Mouse (Mus musculus) CH12.LX (cell line): ENCODE data around the gene Pml. TPM values are rescaled to one million over a fixed set of nuclear protein-coding genes. Genes with fewer than 3 reads are reported as not detected.

Experiments used
- DNase-seq: peaks from one replicate; pipeline ENCODE4 v3.0.0-alpha.2; 2013; ENCODE audit errors: extremely low read depth
- H3K27ac ChIP-seq: 2 replicates; pipeline ENCODE4 v1.5.1; 2012; ENCODE audit warnings: low read depth, mild to moderate bottlenecking, control low read depth, moderate library complexity; ENCODE audit not compliant: insufficient read depth
- H3K27me3 ChIP-seq: replicated peaks from 2 replicates; pipeline ENCODE3; 2012; ENCODE audit warnings: inconsistent platforms
- H3K36me3 ChIP-seq, 2 experiments: replicated peaks in 1 of 2; 2 replicates each; pipeline versions ENCODE3 to v1.6.1; 2012; ENCODE audit warnings: inconsistent platforms in 1 of 2, low read length in 1 of 2, mild to moderate bottlenecking in 1 of 2, mixed read lengths in 1 of 2, moderate library complexity in 1 of 2; ENCODE audit not compliant: control insufficient read depth in 1 of 2, insufficient read depth in 1 of 2
- H3K4me1 ChIP-seq, 2 experiments: 2 replicates each; pipeline ENCODE4 v1.6.1; 2012; ENCODE audit warnings: inconsistent platforms in 1 of 2, moderate library complexity in 1 of 2; ENCODE audit not compliant: insufficient read depth in 2 of 2, control insufficient read depth in 1 of 2
- H3K4me2 ChIP-seq: 2 replicates; pipeline ENCODE4 v1.6.1; 2012; ENCODE audit warnings: low read depth, mild to moderate bottlenecking, control low read depth; ENCODE audit not compliant: poor library complexity, insufficient read depth, severe bottlenecking
- H3K4me3 ChIP-seq, 3 experiments: fragments of 150-350 bp in 1 of 3; sonication (generic) in 1 of 3; replicated peaks in 1 of 3; 2 replicates each; pipeline versions ENCODE3 to v1.5.1; 2011 to 2012; ENCODE audit warnings: low read depth in 2 of 3, low read length in 2 of 3, mild to moderate bottlenecking in 2 of 3, moderate library complexity in 2 of 3, control low read depth in 1 of 3, improper control_type of control experiment in 1 of 3, inconsistent platforms in 1 of 3, mixed read lengths in 1 of 3; ENCODE audit not compliant: poor library complexity in 1 of 3
- H3K79me2 ChIP-seq: replicated peaks from 2 replicates; pipeline ENCODE4 v1.6.1; 2012; ENCODE audit warnings: mild to moderate bottlenecking, moderate library complexity; ENCODE audit not compliant: control insufficient read depth, poor library complexity, insufficient read depth, severe bottlenecking; ENCODE audit errors: extremely low read depth
- H3K9ac ChIP-seq: 2 replicates; pipeline ENCODE4 v1.6.1; 2012; ENCODE audit warnings: low read depth, mild to moderate bottlenecking, control low read depth, moderate library complexity; ENCODE audit not compliant: insufficient read depth
- H3K9me3 ChIP-seq: replicated peaks from 2 replicates; pipeline ENCODE3; 2012; ENCODE audit warnings: low read length, inconsistent platforms, mixed read lengths
- BHLHE40 ChIP-seq: IDR thresholded peaks from 2 replicates; pipeline ENCODE4 v1.6.1; 2011; ENCODE audit warnings: mild to moderate bottlenecking, low read depth, low read length, improper control_type of control experiment
- CTCF ChIP-seq, 2 experiments: IDR thresholded peaks in 1 of 2; conservative IDR thresholded peaks in 1 of 2; 2 replicates each; pipeline ENCODE4 v1.5.1; 2011 to 2012; ENCODE audit warnings: low read depth in 2 of 2, low read length in 2 of 2, improper control_type of control experiment in 1 of 2, inconsistent platforms in 1 of 2, mild to moderate bottlenecking in 1 of 2, moderate library complexity in 1 of 2
- EP300 ChIP-seq: IDR thresholded peaks from 2 replicates; pipeline ENCODE4 v1.6.1; 2011; ENCODE audit warnings: low read length, improper control_type of control experiment
- ETS1 ChIP-seq: conservative IDR thresholded peaks from 2 replicates; pipeline ENCODE4 v1.6.1; 2012; ENCODE audit warnings: low read depth, mild to moderate bottlenecking, inconsistent platforms, low read length, improper control_type of control experiment, moderate library complexity
- GABPA ChIP-seq: IDR thresholded peaks from 2 replicates; pipeline ENCODE4 v1.6.1; 2012; ENCODE audit warnings: low read depth, low read length, improper control_type of control experiment, inconsistent platforms; ENCODE audit not compliant: insufficient replicate concordance
- IRF4 ChIP-seq: IDR thresholded peaks from 2 replicates; pipeline ENCODE4 v1.6.1; 2014; ENCODE audit warnings: low read depth, mild to moderate bottlenecking, inconsistent platforms, low read length, improper control_type of control experiment
- JUN ChIP-seq: IDR thresholded peaks from 2 replicates; pipeline ENCODE4 v1.6.1; 2011; ENCODE audit warnings: low read depth, mild to moderate bottlenecking, low read length, improper control_type of control experiment, moderate library complexity; ENCODE audit not compliant: insufficient read depth
- JUND ChIP-seq: conservative IDR thresholded peaks from 2 replicates; pipeline ENCODE4 v1.6.1; 2011; ENCODE audit warnings: low read depth, low read length, improper control_type of control experiment
- KAT2A ChIP-seq: IDR thresholded peaks from 2 replicates; pipeline ENCODE4 v1.6.1; 2012; ENCODE audit warnings: low read length, improper control_type of control experiment, inconsistent platforms; ENCODE audit not compliant: insufficient replicate concordance
- MAFK ChIP-seq: IDR thresholded peaks from 2 replicates; pipeline ENCODE4 v1.6.1; 2011; ENCODE audit warnings: low read length, improper control_type of control experiment; ENCODE audit not compliant: insufficient replicate concordance
- MAX ChIP-seq: IDR thresholded peaks from 2 replicates; pipeline ENCODE4 v1.6.1; 2011; ENCODE audit warnings: low read length, improper control_type of control experiment
- NRF1 ChIP-seq: IDR thresholded peaks from 2 replicates; pipeline ENCODE4 v1.6.1; 2014; ENCODE audit warnings: low read depth, mild to moderate bottlenecking, inconsistent platforms, low read length, improper control_type of control experiment, moderate library complexity
- POLR2A ChIP-seq: IDR thresholded peaks from 2 replicates; pipeline ENCODE4 v1.6.1; 2011; ENCODE audit warnings: low read depth, mild to moderate bottlenecking, improper control_type of control experiment, low read length
- POLR2AphosphoS2 ChIP-seq: IDR thresholded peaks from 2 replicates; pipeline ENCODE4 v1.6.1; 2011; ENCODE audit warnings: low read depth, low read length, improper control_type of control experiment
- SMC3 ChIP-seq: IDR thresholded peaks from 2 replicates; pipeline ENCODE4 v1.6.1; 2011; ENCODE audit warnings: low read depth, low read length, improper control_type of control experiment
- TCF12 ChIP-seq: IDR thresholded peaks from 2 replicates; pipeline ENCODE4 v1.6.1; 2014; ENCODE audit warnings: low read depth, mild to moderate bottlenecking, inconsistent platforms, low read length, improper control_type of control experiment
- USF2 ChIP-seq: conservative IDR thresholded peaks from 2 replicates; pipeline ENCODE4 v1.6.1; 2011; ENCODE audit warnings: low read depth, low read length, improper control_type of control experiment
- ZC3H11A ChIP-seq: IDR thresholded peaks from 2 replicates; pipeline ENCODE4 v1.6.1; 2012; ENCODE audit warnings: low read depth, mild to moderate bottlenecking, inconsistent platforms, low read length, improper control_type of control experiment
- ZMIZ1 ChIP-seq: IDR thresholded peaks from 2 replicates; pipeline ENCODE4 v1.6.1; 2012; ENCODE audit warnings: low read depth, mild to moderate bottlenecking, inconsistent platforms, low read length, improper control_type of control experiment
- dilution Hi-C: fragments of 300-500 bp; cut with MboI; formaldehyde crosslinking; loops from 2 replicates; pipeline ENCODE4 v1.14.3; 2020; ENCODE audit warnings: low sequenced_read_pairs; ENCODE audit not compliant: extremely low pct_unique_long_range_greater_than_20kb, extremely low pct_ligation_motif_present
- in situ Hi-C: fragments of 300-500 bp; cut with MboI; formaldehyde crosslinking; loops from 3 replicates; pipeline ENCODE4 v1.14.3; 2019; ENCODE audit warnings: low sequenced_read_pairs, low pct_ligation_motif_present, low pct_unique_long_range_greater_than_20kb, mixed read lengths
- polyA plus RNA-seq: library from polyadenylated mRNA; unstranded; fragments of >175 nt; gene quantifications from 2 replicates; pipeline ENCODE4 v1.2.1, GENCODE M21; 2012; ENCODE audit warnings: low read depth; ENCODE audit not compliant: insufficient read length
- total RNA-seq, 2 experiments: library from RNA; depleted of rRNA; stranded (reverse); fragments of 300-350 nt in 1 of 2; fragments of >200 nt in 1 of 2; gene quantifications; 2 replicates each; pipeline ENCODE4 v1.2.3; 2012 to 2014

Gene Pml
- total and polyA plus RNA-seq, 3 experiments: 8.3 to 56.9 (median 21.2) TPM

- peak; percentile 99 for TF ChIP-seq ETS1
- peak; percentile 90 for TF ChIP-seq IRF4
- TF ChIP-seq GABPA: no peak
- no peak; the same call in none of the 2 replicates for TF ChIP-seq POLR2A
- no peak; the same call in 1 of the 2 replicates for TF ChIP-seq JUN
- TF ChIP-seq CTCF (conservative IDR thresholded peaks at IDR 0.05 in 1 of 2, IDR thresholded peaks at IDR 0.05 in 1 of 2; ENCODE audit: low read depth in 2 of 2, low read length in 2 of 2): no peak
- no peak for TF ChIP-seq ZMIZ1
- TF ChIP-seq EP300: peak; percentile 86
- TF ChIP-seq USF2: no peak
- TF ChIP-seq KAT2A: no peak
These were observed 25.7 kb upstream of the Pml start (continued) for GRCm38 (mm10) chr9:58275115-58275774.

- TF ChIP-seq MAX: no peak
- TF ChIP-seq POLR2AphosphoS2: no peak
- TF ChIP-seq BHLHE40: no peak
- TF ChIP-seq TCF12: no peak
- TF ChIP-seq EP300: no peak
- TF ChIP-seq JUND: no peak
- no peak for TF ChIP-seq ZC3H11A
- TF ChIP-seq MAFK: no peak
- TF ChIP-seq SMC3: no peak
- no peak for TF ChIP-seq USF2
- no peak for TF ChIP-seq NRF1
- no peak for DNase-seq
- H3K9me3 ChIP-seq: no peaks in the 10 kb centered on the region
- no peaks in the 10 kb centered on the region for H3K36me3 ChIP-seq
- in situ Hi-C loops (loop anchor here (25.0 kb wide), 1 partner anchor 462 kb away; no protein-coding TSS in a partner anchor), dilution Hi-C loops (no loop called here)
- H3K27ac ChIP-seq: peak overlapping the region; percentile 99
- H3K79me2 ChIP-seq: no peaks in the 10 kb centered on the region
- peak overlapping the region; percentile 49; the same call in 1 of the 2 replicates for H3K4me2 ChIP-seq
- no peaks in the 10 kb centered on the region for H3K27me3 ChIP-seq
- H3K9ac ChIP-seq: peak overlapping the region; percentile 32; the same call in 1 of the 2 replicates
- H3K4me1 ChIP-seq: peaks cover 29 to 87% of the 10 kb centered on the region in 2 experiments
- H3K4me3 ChIP-seq: no peak overlapping the region
These were observed 25.0 kb upstream of the Pml start for GRCm38 (mm10) chr9:58274626-58275025.
